Mouse (Mus musculus): ENCODE results near the gene Lbr.

DNA sequence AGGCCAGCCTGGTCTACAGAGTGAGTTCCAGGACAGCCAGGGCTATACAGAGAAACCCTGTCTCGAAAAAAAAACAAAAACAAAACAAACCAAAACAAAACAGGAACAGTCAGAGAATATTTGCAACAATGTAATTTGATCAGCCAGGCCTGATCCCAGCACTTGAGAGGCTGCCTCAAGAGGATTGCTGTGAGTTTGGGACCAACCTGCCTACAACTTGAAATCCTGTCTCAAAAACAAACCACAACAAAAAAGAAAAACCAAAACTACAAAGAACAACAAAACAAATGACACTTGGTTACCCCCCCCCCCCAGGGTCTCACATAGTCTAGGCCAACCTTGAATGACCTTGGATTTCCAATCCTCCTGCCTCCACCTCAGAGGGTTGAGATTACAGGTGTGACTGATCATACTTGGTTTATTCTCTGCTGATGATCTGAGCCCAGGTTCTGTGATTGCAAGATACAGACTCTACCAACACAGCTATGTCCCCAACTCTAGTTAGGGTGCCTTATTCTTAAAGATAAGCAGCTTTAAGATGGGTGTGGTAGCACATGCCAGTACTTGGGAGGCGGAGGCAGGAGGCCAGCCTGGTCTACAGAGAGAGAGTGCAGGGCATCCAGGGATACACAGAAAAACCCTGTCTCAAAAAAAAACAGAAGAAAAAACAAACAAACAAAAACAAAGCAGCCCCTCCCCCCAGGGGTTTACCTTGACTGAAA, 18.5 kb upstream of the Lbr start:
- TF ChIP-seq CTCF (IDR thresholded peaks at IDR 0.05; ENCODE audit: low read depth, low read length) (no peak), POLR2A (IDR thresholded peaks at IDR 0.05; ENCODE audit: extremely low read depth, insufficient read depth, low read length) (no peak)

Data from liver, adult 2 months (tissue).